Mouse (Mus musculus) stomach, embryonic 16.5 days (tissue): ENCODE results near the gene Vwa2. TPM values are rescaled to one million over a fixed set of nuclear protein-coding genes. Genes with fewer than 3 reads are reported as not detected.
A peak's percentile ranks its signal among the peaks of the same experiment; 100 is the strongest.

Experiments
- ATAC-seq: fragments of 200-750 bp; cut with Nextera tagmentation; 2 replicates; pipeline ENCODE4 v1.8.0; 2017; ENCODE audit warnings: moderate number of reproducible peaks, moderate TSS enrichment; ENCODE audit not compliant: insufficient read depth, low FRiP score
- H3K27ac ChIP-seq: fragments of 300-500 bp; sonication (generic); 2 replicates; pipeline ENCODE4 v1.5.1; 2014; ENCODE audit warnings: low read length
- H3K27me3 ChIP-seq: fragments of 300-500 bp; sonication (generic); 2 replicates; pipeline ENCODE4 v1.6.1; 2014; ENCODE audit warnings: low read length, control low read depth, mixed read lengths; ENCODE audit not compliant: control insufficient read depth, insufficient read depth
- H3K36me3 ChIP-seq: fragments of 300-500 bp; sonication (generic); 2 replicates; pipeline ENCODE4 v1.6.1; 2014; ENCODE audit warnings: low read length; ENCODE audit not compliant: control insufficient read depth, insufficient read depth
- H3K4me1 ChIP-seq: fragments of 300-500 bp; sonication (generic); 2 replicates; pipeline ENCODE4 v1.6.1; 2014; ENCODE audit warnings: low read length, control low read depth, mixed read lengths; ENCODE audit not compliant: control insufficient read depth, insufficient read depth
- H3K4me2 ChIP-seq: fragments of 300-500 bp; sonication (generic); 2 replicates; pipeline ENCODE4 v1.6.1; 2014; ENCODE audit warnings: low read depth, low read length, mixed read lengths
- H3K4me3 ChIP-seq: fragments of 300-500 bp; sonication (generic); replicated peaks from 2 replicates; pipeline ENCODE4 v1.5.1; 2014; ENCODE audit warnings: mild to moderate bottlenecking, low read length
- H3K9ac ChIP-seq: fragments of 300-500 bp; sonication (generic); 2 replicates; pipeline ENCODE4 v1.6.1; 2014; ENCODE audit warnings: low read length
- H3K9me3 ChIP-seq: fragments of 300-500 bp; sonication (generic); replicated peaks from 2 replicates; pipeline ENCODE4 v1.6.1; 2016; ENCODE audit warnings: low read length, control low read depth; ENCODE audit not compliant: control insufficient read depth
- WGBS: fragments of 180-500 bp; shearing (Covaris S2); extraction: QIAGEN DNeasy Blood & Tissue Kit; methylation state at CpG from one replicate; pipeline ENCODE4 v1.1.7; 2014; 5-methylcytosine and 5-hydroxymethylcytosine counted together
- polyA plus RNA-seq: library from polyadenylated mRNA; unstranded; fragments of >200 nt; fragmentation: Nextera tagmentation; extraction: Ambion mirVana; gene quantifications from 2 replicates; pipeline ENCODE4 v1.2.1, GENCODE M21; 2015

The Vwa2 gene
- polyA plus RNA-seq, 1 experiment from 2014 or later = 2.9 TPM

DNA sequence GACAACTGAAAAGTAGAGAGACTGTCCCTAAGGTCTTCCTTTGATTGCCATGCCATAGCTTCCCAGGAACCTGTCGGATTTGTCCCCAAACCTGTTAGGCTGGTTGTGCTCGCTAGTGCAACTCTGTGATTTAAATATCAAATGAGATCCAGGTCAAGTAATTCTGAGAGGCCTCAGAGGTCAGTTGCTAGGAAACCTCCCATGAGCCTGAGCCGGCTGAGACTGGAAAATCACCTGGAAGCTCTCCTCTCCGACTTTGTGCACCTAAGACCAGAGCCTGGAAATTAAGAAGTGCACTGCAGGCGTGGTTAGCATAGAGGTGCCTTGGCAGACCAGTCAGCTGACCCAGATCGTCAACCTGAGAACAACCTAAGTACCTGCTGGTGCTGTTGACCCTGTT, 41.0 kb downstream of the Vwa2 start:
- H3K9ac ChIP-seq = peak overlapping the region; percentile 5; the same call in 1 of the 2 replicates
- peak; percentile 34; the same call in 1 of the 2 replicates for ATAC-seq
- no peaks in the 10 kb centered on the region for H3K4me1 ChIP-seq
- peak overlapping the region; percentile 80 for H3K27ac ChIP-seq
- 47% methylated on average over 6 of the region's 6 CpGs for WGBS
- no peak overlapping the region for H3K4me2 ChIP-seq
- no peak overlapping the region for H3K4me3 ChIP-seq
- H3K27me3 ChIP-seq = no peaks in the 10 kb centered on the region
- H3K9me3 ChIP-seq = peaks cover 8% of the 10 kb centered on the region
- peaks cover 16% of the 10 kb centered on the region; the same call in 1 of the 2 replicates for H3K36me3 ChIP-seq

DNA sequence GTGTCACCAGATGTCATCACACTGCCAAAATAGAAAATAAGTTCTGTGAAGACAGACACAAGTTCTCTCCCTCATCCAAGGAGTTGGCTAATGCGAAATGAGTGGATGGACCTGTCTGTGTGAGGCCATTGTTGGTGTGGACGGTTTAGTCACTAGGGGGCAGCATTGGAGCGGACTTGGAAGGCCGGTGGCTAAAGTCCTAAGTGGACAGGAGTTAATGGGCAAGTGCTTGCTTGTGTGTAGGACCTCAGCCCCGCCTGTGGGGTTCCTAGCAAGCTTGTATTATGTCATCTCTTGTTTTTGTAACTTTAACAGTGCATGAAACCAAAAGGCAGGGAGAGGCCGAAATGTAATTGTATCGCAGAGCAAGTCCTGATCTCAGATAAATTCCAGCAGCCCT, 45.6 kb downstream of the Vwa2 start:
- peak; percentile 81 for ATAC-seq
- Histone ChIP-seq H3K4me1 (no peaks in the 10 kb centered on the region), H3K4me2 (no peak overlapping the region), H3K4me3 (no peak overlapping the region), H3K9ac (no peak overlapping the region), H3K9me3 (peaks cover 1% of the 10 kb centered on the region), H3K27ac (peak overlapping the region; percentile 24; the same call in 1 of the 2 replicates), H3K27me3 (no peaks in the 10 kb centered on the region), H3K36me3 (0 out of 2 replicates have a peak, but pooled peaks cover 6% of the 10 kb centered on the region)
- WGBS = 17% methylated on average over 7 of the region's 7 CpGs

DNA sequence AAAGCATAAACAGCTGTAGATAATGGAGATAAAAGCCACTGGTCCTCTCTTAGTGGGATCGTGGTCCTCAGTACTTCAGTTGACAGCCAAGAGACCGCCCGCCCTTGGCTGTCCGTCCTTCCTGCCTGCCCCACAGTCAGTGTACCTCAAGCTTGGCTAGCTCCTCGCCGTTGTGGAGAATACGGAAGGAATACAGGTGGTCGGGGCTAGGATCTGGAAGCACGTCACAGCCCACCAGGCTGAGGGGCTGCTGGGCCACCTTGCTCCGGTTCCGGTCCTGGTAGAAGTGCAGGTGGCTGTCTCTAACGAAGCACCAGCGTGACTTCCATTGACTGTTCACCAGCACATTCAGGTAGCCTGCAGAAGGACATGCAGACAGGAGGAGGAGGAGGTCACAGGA, 46.2 kb downstream of the Vwa2 start:
- no peak for ATAC-seq

DNA sequence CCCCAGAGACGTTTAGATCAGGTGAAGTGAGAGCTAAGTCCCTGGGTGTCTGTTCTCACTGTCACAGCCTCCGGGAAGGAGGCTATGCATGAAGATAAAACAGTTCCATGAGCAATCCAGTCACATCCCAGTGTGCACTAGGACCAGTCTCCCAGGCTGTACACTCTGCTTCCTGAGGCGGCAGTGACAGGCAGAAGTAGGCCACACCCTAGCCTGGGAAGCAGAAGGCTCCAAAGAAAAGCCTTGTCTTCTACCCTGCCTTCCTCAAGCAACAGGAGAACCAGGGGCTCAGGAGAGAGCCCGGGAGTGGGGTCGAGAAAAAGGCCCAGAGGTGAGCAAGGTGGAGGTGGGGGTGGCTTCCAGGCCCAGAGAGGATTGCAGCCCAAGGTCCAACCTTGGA, 47.7 kb downstream of the Vwa2 start:
- Histone ChIP-seq H3K4me1 (no peaks in the 10 kb centered on the region), H3K4me2 (no peak overlapping the region), H3K27ac (no peak overlapping the region), H3K27me3 (no peaks in the 10 kb centered on the region), H3K9ac (no peak overlapping the region), H3K4me3 (no peak overlapping the region), H3K36me3 (no peaks in the 10 kb centered on the region), H3K9me3 (no peaks in the 10 kb centered on the region)
- no peak for ATAC-seq
- WGBS = 63% methylated on average over 5 of the region's 5 CpGs

More for the DNA sequence above, 46.2 kb downstream of the Vwa2 start:
- Histone ChIP-seq H3K27me3 (no peaks in the 10 kb centered on the region), H3K36me3 (no peaks in the 10 kb centered on the region), H3K4me2 (no peak overlapping the region), H3K4me3 (no peak overlapping the region), H3K4me1 (no peaks in the 10 kb centered on the region), H3K9me3 (no peaks in the 10 kb centered on the region), H3K9ac (no peak overlapping the region), H3K27ac (peak overlapping the region; percentile 24; the same call in 1 of the 2 replicates)
- WGBS = 86% methylated on average over 13 of the region's 13 CpGs

DNA sequence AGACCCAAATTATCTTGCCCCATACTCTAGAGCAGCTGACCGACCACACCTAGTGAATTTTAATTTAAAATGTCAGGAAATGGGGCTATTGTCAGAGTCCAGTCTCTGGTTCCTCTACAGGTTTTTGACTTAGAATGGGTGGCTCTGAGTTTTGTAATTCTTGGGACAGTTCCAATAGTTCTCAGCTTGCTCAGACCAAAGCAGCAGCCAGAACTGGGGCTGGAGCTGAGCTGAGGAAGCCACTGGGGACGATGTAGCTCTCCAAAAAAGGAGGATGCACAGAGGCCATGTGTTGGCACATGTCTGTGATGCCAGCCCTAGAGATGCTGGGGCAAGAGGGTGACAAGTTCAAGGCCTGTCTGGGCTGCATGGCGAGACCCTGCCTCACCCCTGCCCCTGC, 55.3 kb downstream of the Vwa2 start:
- 66% methylated on average over 3 of the region's 3 CpGs for WGBS
- no peak for ATAC-seq
- Histone ChIP-seq H3K27me3 (no peaks in the 10 kb centered on the region), H3K4me2 (no peak overlapping the region), H3K4me1 (no peaks in the 10 kb centered on the region), H3K36me3 (no peaks in the 10 kb centered on the region), H3K9ac (no peak overlapping the region), H3K4me3 (no peak overlapping the region), H3K27ac (no peak overlapping the region), H3K9me3 (no peaks in the 10 kb centered on the region)

DNA sequence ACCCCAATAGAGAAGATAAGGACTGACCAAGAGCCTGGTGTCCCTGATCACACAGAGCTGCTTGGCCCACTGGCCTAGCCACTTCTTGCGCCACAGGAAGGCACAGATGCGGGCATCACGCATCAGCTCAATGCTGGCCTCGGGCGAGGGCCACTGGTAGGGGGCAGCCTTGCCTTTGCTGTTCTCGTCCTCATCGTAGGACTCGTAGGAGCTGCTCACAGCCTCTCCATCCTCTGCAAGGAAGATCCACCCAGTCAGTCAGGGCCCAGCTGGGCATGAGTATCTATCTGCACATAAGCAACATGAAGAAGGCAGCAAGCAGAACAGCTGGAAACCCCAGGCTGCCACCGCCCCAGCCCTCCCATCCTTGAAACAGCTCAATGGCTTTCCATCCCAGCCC, 56.0 kb downstream of the Vwa2 start:
- Histone ChIP-seq H3K27me3 (no peaks in the 10 kb centered on the region), H3K9ac (no peak overlapping the region), H3K4me3 (no peak overlapping the region), H3K27ac (no peak overlapping the region), H3K9me3 (no peaks in the 10 kb centered on the region), H3K4me1 (no peaks in the 10 kb centered on the region), H3K36me3 (no peaks in the 10 kb centered on the region), H3K4me2 (no peak overlapping the region)
- no peak for ATAC-seq
- 76% methylated on average over 9 of the region's 9 CpGs for WGBS

DNA sequence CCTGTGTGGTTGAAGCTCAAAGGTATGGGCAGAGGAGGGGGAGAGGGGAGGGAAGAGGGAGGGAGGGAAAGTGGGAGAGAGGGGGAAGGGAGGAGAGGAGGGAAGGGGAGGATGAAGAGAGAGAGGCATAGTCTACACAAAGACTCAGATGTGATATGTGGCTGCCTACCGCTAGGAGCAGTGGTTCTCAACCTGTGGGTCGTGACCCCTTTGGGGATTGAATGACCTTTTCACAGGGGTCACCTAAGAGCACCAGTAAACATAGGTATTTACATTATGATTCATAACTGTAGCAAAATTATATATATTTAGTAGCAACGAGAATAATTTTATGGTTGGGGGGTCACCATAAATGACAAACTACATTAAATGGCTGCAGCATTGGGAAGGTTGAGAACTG, 59.8 kb downstream of the Vwa2 start:
- Histone ChIP-seq H3K9me3 (no peaks in the 10 kb centered on the region), H3K9ac (no peak overlapping the region), H3K27me3 (no peaks in the 10 kb centered on the region), H3K4me1 (no peaks in the 10 kb centered on the region), H3K4me3 (no peak overlapping the region), H3K27ac (no peak overlapping the region), H3K4me2 (no peak overlapping the region), H3K36me3 (no peaks in the 10 kb centered on the region)
- WGBS = 74% methylated on average over 3 of the region's 3 CpGs
- no peak for ATAC-seq

DNA sequence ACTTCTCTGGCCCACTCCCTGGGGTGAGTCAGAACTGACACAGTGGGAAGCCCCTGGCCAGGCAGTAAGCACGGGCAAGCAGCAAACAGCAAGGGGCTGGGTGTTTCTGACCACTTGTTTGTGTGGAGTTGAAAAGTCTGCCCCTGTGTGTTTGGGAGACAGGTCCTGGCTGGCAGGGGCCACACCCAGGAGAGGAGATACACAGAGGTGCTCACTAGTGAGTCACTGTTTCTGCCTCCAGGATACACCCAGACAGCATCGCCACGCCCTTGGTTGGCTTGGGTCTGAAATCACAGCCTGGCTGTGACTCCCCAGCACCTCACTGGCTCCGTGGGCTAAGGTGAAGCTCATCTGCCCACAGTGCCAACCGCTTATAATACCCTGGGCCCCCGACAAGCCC, 61.1 kb downstream of the Vwa2 start:
- Histone ChIP-seq H3K4me2 (no peak overlapping the region), H3K27me3 (no peaks in the 10 kb centered on the region), H3K36me3 (no peaks in the 10 kb centered on the region), H3K4me1 (no peaks in the 10 kb centered on the region), H3K4me3 (no peak overlapping the region), H3K9me3 (no peaks in the 10 kb centered on the region), H3K9ac (no peak overlapping the region), H3K27ac (peak overlapping the region; percentile 66)
- ATAC-seq = no peak
- 74% methylated on average over 6 of the region's 6 CpGs for WGBS

DNA sequence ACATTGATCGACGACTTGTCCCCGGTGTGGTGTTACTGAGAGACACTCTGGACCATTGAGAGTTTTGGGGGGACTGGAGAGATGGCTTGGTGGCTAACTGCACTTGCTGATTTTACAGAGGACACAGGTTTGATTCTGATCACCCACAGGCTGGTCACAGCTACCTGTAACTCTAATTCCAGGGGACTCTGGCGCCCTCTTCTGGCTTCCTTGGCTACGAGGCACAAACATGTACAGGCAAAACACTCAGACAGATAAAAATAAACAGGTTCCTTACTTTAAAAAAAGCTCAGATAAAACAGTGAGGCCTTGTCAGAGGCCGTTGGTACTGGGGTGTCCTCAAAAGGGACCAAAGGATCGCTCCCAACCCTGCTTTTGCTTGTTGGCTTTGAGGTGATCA, 61.7 kb downstream of the Vwa2 start:
- no peak overlapping the region for H3K4me3 ChIP-seq
- no peak overlapping the region for H3K4me2 ChIP-seq
- H3K36me3 ChIP-seq = no peaks in the 10 kb centered on the region
- no peaks in the 10 kb centered on the region for H3K4me1 ChIP-seq
- no peaks in the 10 kb centered on the region for H3K27me3 ChIP-seq
- ATAC-seq = no peak
- WGBS = 86% methylated on average over 7 of the region's 7 CpGs
- no peak overlapping the region for H3K9ac ChIP-seq
- H3K9me3 ChIP-seq = no peaks in the 10 kb centered on the region
- 0 out of 2 replicates have a peak overlapping the region, but pooled peaks have one; percentile 24 for H3K27ac ChIP-seq

DNA sequence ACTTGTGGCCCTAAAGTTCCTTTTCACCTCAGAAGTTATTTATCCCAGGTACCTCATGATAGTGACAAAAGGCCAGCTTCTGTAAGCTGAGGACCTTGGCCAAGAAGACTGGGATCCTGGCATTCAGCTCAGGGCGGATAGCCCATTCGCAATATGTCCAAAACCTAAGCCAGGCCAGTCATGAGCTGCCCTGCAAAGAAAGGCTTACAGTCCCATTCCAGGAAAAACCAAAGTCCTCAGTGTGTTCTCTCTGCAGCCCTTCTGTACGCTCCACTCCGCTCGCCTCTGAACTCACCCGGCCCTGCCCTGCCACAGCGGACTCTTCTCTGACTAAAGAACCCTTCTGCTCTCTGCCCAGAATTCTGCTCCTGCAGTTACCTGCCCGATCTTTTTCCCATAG, 62.2 kb downstream of the Vwa2 start:
- Histone ChIP-seq H3K9ac (no peak overlapping the region), H3K9me3 (no peaks in the 10 kb centered on the region), H3K4me2 (no peak overlapping the region), H3K27me3 (no peaks in the 10 kb centered on the region), H3K4me1 (no peaks in the 10 kb centered on the region), H3K4me3 (no peak overlapping the region), H3K36me3 (no peaks in the 10 kb centered on the region), H3K27ac (no peak overlapping the region)
- no peak for ATAC-seq
- 94% methylated on average over 8 of the region's 8 CpGs for WGBS
